Mouse (Mus musculus): ENCODE data around the gene Bloc1s2. TPM values are rescaled to one million over a fixed set of nuclear protein-coding genes. Genes with fewer than 3 reads are reported as not detected.

The Bloc1s2 gene
- total RNA-seq, 1 experiment from 2014 or later: 36.9 TPM

DNA sequence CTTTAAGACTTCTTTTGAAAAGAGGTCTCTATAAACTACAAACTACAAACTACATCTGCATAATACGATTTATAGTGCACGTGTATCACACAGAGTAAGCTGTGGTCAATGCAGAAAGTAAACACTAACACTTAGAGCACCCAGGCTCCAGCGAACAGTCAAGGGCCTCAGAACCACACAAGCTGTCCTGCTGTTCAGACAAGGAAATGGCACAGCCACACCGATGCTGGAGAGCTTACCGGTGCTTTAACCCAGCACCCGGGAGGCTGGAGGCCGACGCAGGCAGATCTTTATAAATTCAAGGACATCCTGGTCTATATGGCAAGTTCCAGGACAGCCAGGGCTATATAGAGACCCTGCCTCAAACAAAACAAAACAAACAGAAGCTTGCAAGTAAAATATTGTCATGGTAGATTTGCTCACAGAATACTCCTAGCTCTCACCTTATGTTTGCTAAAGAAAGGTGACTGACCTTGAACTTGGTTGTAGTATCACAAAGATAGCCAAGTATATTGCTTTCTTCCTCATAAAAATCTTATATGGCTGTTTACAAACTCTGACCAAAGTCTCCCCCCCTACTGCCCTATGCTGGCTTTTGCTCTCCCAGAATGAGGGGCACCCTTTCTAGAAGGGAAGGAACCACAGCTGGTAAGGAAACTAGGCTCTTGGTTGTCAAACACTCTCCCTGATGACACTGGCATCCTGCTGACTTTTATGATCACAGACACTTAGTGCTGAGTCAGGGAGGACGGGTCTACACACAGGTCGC is 18.3 kb downstream of the Bloc1s2 start:
- DNase-seq: no peak

DNA sequence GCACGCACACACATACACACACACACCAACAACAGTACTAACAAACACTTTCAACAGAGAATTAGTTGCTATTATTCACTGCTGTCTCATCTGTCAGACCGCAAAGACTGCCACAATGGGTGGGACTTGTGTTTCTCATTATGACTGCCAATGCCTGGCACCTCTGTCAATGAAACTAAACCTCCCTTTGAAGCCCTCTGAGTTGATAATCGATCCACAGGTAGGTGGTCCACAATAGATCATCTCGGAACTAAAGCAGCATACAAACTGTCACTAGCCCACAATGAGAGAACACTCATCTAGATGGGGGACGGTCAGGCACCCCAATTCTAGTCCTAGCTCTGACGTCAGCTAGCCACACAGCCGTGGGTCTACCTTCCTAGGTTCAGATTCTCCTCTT is 25.1 kb downstream of the Bloc1s2 start:
- no peak for DNase-seq

- DNase-seq: peak; percentile 24
These were observed 25.6 kb downstream of the Bloc1s2 start for GRCm38 (mm10) chr19:44120686-44121085.

- no peak for DNase-seq
These were observed 28.5 kb downstream of the Bloc1s2 start for GRCm38 (mm10) chr19:44117793-44118192.

- no peak for DNase-seq
These were observed 34.5 kb downstream of the Bloc1s2 start for GRCm38 (mm10) chr19:44111706-44112105.

GRCm38 (mm10) chr19:44110356-44110755 is 35.9 kb downstream of the Bloc1s2 start:
- DNase-seq: peak; percentile 5

DNA sequence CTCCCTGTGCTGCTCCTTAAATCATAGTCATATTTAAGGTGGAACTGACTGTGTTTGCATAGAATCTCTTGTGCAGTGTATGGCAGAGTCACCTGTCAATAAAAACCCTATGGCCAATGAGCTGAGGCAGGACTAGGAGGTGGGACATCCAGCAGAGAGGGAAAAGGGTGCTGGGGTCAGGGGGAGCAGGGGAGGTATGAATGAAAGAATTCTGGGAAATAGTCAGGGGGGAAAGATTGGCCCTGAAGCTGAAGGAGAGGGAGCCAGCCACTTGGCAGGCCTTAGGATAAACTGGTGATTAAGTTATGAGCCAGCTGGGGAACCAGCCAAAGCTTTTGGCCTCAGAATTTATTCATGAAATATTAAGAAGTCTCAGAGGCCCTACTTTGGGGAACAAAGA is 37.2 kb downstream of the Bloc1s2 start:
- peak; percentile 37 for DNase-seq

- DNase-seq: no peak
These were observed 38.4 kb downstream of the Bloc1s2 start for GRCm38 (mm10) chr19:44107661-44108521.

- peak; percentile 97 for DNase-seq
These were observed 39.2 kb downstream of the Bloc1s2 start, which contains the start of gene Chuk for GRCm38 (mm10) chr19:44106831-44107660. Gene Chuk, minus strand, starts transcription at chr19:44107480.

GRCm38 (mm10) chr19:44104393-44104792 is 41.9 kb downstream of the Bloc1s2 start:
- no peak for DNase-seq

DNA sequence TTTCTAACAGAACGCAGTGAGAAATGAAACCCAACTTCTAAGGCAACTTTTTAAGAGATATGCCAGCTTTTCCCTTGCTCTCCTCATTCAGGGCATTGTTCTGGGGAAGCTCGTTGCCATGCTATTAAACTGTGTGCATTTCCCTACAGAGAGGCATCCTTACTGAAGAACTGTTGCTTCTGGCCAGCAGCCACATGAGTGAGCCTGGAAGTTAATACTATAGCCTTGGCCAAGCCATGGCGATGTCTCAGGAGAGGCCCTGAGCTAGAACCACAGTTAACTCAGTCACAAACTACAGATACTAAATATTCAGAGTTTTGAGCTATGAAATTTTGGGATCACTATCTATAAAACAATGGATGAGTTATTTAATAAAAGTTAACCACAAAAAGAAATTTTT is 43.2 kb downstream of the Bloc1s2 start:
- DNase-seq: no peak

- no peak for DNase-seq
These were observed 45.4 kb downstream of the Bloc1s2 start for GRCm38 (mm10) chr19:44100840-44101239.

Other genes with a start within 250 kb of the Bloc1s2 start
- gene Dnmbp, start 206.3 kb downstream of the Bloc1s2 start, total RNA-seq (2021): 15.9 and 17.1 TPM in 2 replicates
- gene Cpn1, start 159.9 kb downstream of the Bloc1s2 start, total RNA-seq (2021): 0.67 TPM in 1 of 2 replicates, not detected in the other
- gene Cyp2c23, start 117.2 kb downstream of the Bloc1s2 start, total RNA-seq (2021): 1.4 and 3.9 TPM in 2 replicates
- gene Erlin1, start 76.7 kb downstream of the Bloc1s2 start, total RNA-seq (2021): 18.3 and 19.7 TPM in 2 replicates
- gene Chuk, start 39.0 kb downstream of the Bloc1s2 start, total RNA-seq (2021): 74.6 and 84.0 TPM in 2 replicates
- gene Cwf19l1, start 10.6 kb downstream of the Bloc1s2 start, total RNA-seq (2021): 25.7 and 37.0 TPM in 2 replicates
- not detected in 2 replicates for gene Pkd2l1, start 46.0 kb upstream of the Bloc1s2 start, total RNA-seq (2021)
- gene Scd3, start 56.8 kb upstream of the Bloc1s2 start, total RNA-seq (2021): not detected in 2 replicates
- gene Scd2, start 147.2 kb upstream of the Bloc1s2 start, total RNA-seq (2021): 749 and 764 TPM in 2 replicates
- gene Scd4, start 186.6 kb upstream of the Bloc1s2 start, total RNA-seq (2021): 5.5 and 6.4 TPM in 2 replicates